Mouse (Mus musculus) testis, adult 2 months (tissue): Measurements from ENCODE around the gene Msrb3.

Experiments used
- CTCF ChIP-seq: fragments of 200-500 bp; IDR thresholded peaks from 2 replicates; pipeline ENCODE4 v1.5.1; 2012; ENCODE audit warnings: low read depth, mild to moderate bottlenecking, inconsistent platforms, low read length, moderate library complexity; ENCODE audit not compliant: control insufficient read depth, insufficient read depth, insufficient replicate concordance
- POLR2A ChIP-seq: fragments of 200-500 bp; IDR thresholded peaks from 2 replicates; pipeline ENCODE4 v1.6.1; 2012; ENCODE audit warnings: low read depth, mild to moderate bottlenecking, inconsistent platforms, low read length, moderate library complexity; ENCODE audit not compliant: control insufficient read depth

- TF ChIP-seq POLR2A (no peak; the same call in 1 of the 2 replicates), CTCF (no peak)
Measured at GRCm38 (mm10) chr10:120787202-120787601, 111.7 kb downstream of the Msrb3 start.
